Mouse (Mus musculus): ENCODE data around the gene Gm10283. TPM values are rescaled to one million over a fixed set of nuclear protein-coding genes. Genes with fewer than 3 reads are reported as not detected.

Gene Gm10283
- polyA plus RNA-seq, 1 experiment from 2014 or later, result not detected

DNA sequence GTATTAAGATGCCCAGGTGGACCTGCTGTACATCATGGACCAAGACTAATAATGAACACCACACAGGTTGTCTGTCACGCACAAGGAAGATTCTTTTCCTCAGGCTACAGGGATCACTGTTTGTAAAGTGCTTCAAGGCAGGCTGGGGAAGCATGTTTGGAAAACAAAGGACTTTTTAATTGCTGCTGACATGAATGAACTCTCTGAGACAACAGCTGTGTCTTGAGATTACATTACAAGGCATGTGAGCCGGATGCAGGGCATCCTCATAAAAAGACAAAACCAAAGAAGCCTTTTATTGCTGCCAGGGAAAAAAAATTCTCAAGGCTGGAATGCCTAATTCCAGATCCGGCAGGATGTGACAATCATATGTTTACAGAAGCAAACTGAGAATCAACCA, 64.4 kb downstream of the Gm10283 start:
- WGBS, result 59% methylated on average over 3 of the region's 3 CpGs
- ATAC-seq, result no peak
- no peak overlapping the region for H3K4me3 ChIP-seq
- no peak overlapping the region for H3K27ac ChIP-seq
- H3K4me1 ChIP-seq, result no peaks in the 10 kb centered on the region
- no peaks in the 10 kb centered on the region for H3K27me3 ChIP-seq
- H3K9me3 ChIP-seq (replicated peaks), result no peaks in the 10 kb centered on the region
- no peak overlapping the region for H3K4me2 ChIP-seq
- no peak overlapping the region for H3K9ac ChIP-seq
- H3K36me3 ChIP-seq (ENCODE audit: poor library complexity, severe bottlenecking), result no peaks in the 10 kb centered on the region

DNA sequence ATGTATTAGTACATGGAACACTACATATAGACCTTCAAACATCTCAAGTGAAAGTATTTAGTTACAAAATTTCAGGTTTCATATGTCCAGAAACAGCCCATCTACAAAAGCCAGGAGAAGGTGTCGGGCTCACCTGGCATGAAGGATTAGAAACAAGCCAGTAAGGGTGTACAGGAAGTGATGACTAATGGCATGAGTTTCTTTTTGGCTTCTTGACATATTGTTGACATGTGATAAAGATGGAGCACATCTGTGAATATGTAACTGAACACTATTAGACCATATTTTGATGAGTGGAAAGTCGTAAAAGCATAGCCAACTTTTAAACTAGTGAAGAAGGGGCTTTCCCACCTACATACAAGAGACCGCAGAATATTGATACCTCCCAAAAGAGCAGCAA, 66.1 kb downstream of the Gm10283 start:
- Histone ChIP-seq H3K4me1 (no peaks in the 10 kb centered on the region), H3K9me3 (replicated peaks) (no peaks in the 10 kb centered on the region), H3K4me3 (no peak overlapping the region), H3K27me3 (no peaks in the 10 kb centered on the region), H3K9ac (no peak overlapping the region), H3K36me3 (ENCODE audit: poor library complexity, severe bottlenecking) (no peaks in the 10 kb centered on the region), H3K27ac (no peak overlapping the region), H3K4me2 (no peak overlapping the region)
- 90% methylated on average over 3 of the region's 3 CpGs for WGBS
- no peak for ATAC-seq

DNA sequence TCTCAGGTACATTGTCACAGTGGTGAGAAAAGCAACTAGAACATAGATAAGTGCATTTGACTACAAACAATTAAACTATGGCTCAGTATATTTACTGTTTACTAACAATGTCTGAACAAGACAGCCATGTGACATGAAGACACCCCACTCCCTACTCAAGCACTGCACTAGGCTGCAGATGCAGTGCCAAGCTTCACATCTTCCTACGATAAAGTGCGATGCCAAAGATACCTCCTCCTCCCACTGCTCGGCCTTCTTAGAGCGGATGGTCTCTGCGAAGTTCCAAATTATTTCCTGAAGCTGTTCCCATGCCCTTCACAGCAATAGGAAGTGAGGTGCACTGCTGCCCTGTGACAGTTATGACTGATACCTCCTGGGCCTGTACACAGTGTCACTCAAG, 70.3 kb downstream of the Gm10283 start:
- Histone ChIP-seq H3K4me3 (no peak overlapping the region), H3K27me3 (no peaks in the 10 kb centered on the region), H3K36me3 (ENCODE audit: poor library complexity, severe bottlenecking) (no peaks in the 10 kb centered on the region), H3K9ac (no peak overlapping the region), H3K9me3 (replicated peaks) (no peaks in the 10 kb centered on the region), H3K27ac (no peak overlapping the region), H3K4me1 (no peaks in the 10 kb centered on the region), H3K4me2 (no peak overlapping the region)
- ATAC-seq, result no peak
- WGBS, result 93% methylated on average over 5 of the region's 5 CpGs

DNA sequence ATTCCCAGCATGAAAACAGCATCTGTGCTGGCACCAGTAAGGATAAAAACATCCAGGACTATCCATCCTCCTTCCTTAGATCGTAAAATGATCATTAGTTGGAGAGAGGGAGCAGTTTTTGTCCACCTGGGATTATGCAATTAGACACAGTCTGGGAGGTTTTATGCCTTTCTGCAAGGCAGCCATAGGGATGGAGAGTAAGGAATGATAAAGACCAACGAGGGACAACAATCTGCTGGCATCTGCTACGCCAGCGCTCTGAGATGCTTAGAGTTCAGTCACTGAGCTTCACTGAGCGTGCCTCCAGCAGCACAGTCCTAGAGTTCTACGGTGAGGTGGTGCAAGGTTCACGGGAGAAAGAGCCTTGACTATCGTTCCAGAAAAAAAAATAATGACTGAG, 96.6 kb downstream of the Gm10283 start:
- 87% methylated on average over 8 of the region's 8 CpGs for WGBS
- no peak for ATAC-seq
- no peaks in the 10 kb centered on the region for H3K36me3 ChIP-seq (ENCODE audit: poor library complexity, severe bottlenecking)
- H3K4me3 ChIP-seq, result no peak overlapping the region
- no peaks in the 10 kb centered on the region for H3K4me1 ChIP-seq
- no peaks in the 10 kb centered on the region for H3K27me3 ChIP-seq
- no peak overlapping the region for H3K4me2 ChIP-seq
- H3K27ac ChIP-seq, result no peak overlapping the region
- H3K9me3 ChIP-seq (replicated peaks), result no peaks in the 10 kb centered on the region
- no peak overlapping the region for H3K9ac ChIP-seq

DNA sequence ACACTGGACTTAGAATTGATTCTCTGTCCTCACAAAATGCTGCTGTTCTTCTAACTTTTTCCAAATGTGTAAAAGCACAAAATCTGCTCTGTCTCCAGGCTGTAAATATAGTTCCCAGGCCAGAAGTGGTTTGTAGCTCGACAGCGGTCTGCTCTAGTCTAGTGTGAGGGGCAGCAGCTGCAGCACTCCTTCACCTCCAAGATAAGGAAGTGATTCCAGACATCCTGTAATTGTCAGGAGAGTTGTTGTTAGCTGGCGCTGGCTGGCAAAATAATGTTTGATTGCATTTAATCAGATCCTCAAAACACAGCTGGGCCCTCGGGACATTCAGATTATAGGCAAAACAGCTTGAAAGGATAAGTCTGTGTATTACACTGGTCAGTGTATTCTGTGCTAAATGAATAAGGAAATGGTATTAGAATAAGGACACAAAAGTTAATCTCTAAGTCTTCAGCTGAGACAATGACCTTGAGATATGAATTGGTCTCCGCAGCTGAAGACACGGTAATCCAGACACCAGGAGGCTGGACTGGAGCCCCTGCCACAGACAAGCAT, 97.9 kb downstream of the Gm10283 start:
- Histone ChIP-seq H3K4me2 (no peak overlapping the region), H3K9ac (no peak overlapping the region), H3K4me1 (no peaks in the 10 kb centered on the region), H3K9me3 (replicated peaks) (no peaks in the 10 kb centered on the region), H3K36me3 (ENCODE audit: poor library complexity, severe bottlenecking) (no peaks in the 10 kb centered on the region), H3K4me3 (no peak overlapping the region), H3K27me3 (no peaks in the 10 kb centered on the region), H3K27ac (no peak overlapping the region)
- no peak for ATAC-seq
- WGBS, result 68% methylated on average over 6 of the region's 6 CpGs

DNA sequence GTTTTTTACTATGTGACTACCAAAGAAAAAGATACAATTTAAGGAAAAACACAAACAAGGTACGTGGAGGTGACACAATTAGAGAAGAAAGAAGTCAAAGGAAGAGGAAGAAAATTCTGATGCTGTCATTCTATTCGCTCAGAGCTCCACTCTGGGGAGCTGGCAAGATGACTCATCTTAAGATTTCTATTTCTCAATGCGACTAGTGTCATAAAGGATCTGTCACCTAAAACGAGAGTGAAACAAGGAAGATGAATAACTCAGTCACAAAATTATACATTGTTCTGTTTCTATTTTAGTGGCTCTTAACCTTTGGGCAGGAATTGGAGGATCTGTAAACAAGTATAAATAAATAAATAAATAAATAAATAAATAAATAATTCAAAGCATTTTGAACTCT, 109.3 kb downstream of the Gm10283 start:
- H3K36me3 ChIP-seq (ENCODE audit: poor library complexity, severe bottlenecking), result no peaks in the 10 kb centered on the region
- no peak overlapping the region for H3K27ac ChIP-seq
- no peaks in the 10 kb centered on the region for H3K4me1 ChIP-seq
- H3K9ac ChIP-seq, result no peak overlapping the region
- no peak overlapping the region for H3K4me3 ChIP-seq
- 83% methylated on average over 4 of the region's 4 CpGs for WGBS
- no peaks in the 10 kb centered on the region for H3K27me3 ChIP-seq
- no peak for ATAC-seq
- no peaks in the 10 kb centered on the region for H3K9me3 ChIP-seq (replicated peaks)
- H3K4me2 ChIP-seq, result no peak overlapping the region

DNA sequence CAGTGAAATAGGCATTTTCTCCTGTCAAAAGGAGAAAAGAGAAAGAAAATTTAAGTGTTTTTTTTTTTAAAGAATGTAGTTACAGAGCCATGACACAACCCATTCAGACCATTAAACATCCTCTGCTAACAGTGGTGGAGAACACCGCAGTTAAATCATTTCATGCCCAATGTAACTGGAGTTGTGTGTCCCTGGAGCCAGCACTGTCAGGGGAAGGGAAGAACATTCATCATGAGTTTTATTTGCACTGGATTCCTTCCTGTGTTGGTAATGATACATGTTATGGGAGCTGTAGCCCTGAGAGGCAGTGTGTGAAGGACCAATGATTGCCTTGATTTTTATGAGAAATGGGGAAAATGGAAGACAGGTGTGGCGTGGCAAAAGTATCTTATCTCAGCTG, 116.4 kb downstream of the Gm10283 start:
- H3K27ac ChIP-seq, result no peak overlapping the region
- H3K9ac ChIP-seq, result no peak overlapping the region
- H3K36me3 ChIP-seq (ENCODE audit: poor library complexity, severe bottlenecking), result no peaks in the 10 kb centered on the region
- no peaks in the 10 kb centered on the region for H3K27me3 ChIP-seq
- 90% methylated on average over 2 of the region's 2 CpGs for WGBS
- no peak overlapping the region for H3K4me2 ChIP-seq
- no peaks in the 10 kb centered on the region for H3K4me1 ChIP-seq
- ATAC-seq, result no peak
- no peaks in the 10 kb centered on the region for H3K9me3 ChIP-seq (replicated peaks)
- H3K4me3 ChIP-seq, result no peak overlapping the region

Other genes starting within 250 kb of the Gm10283 start
- gene Aadat, start 2.7 kb upstream of the Gm10283 start, polyA plus RNA-seq (2015; fragmentation: Nextera tagmentation; extraction: Ambion mirVana), result 0.40 and 0.76 TPM in 2 replicates
- gene Mfap3l, start 129.6 kb upstream of the Gm10283 start, polyA plus RNA-seq (2015; fragmentation: Nextera tagmentation; extraction: Ambion mirVana), result 0.67 and 0.98 TPM in 2 replicates